Mouse (Mus musculus) ZHBTc4 (cell line): ENCODE measurements at regions not wholly inside any gene's neighbourhood (a gene's known extent, or its start where the extent isn't known, plus 50 kb on each side); places are given as distances from the start of the nearest gene placed in this dataset.
A peak's percentile ranks its signal among the peaks of the same experiment; 100 is the strongest.
"Not testable (repeated sequence)": the region's sequence is repeated elsewhere in the genome, so short reads cannot be mapped to it uniquely, and the experiment has no call there.

Experiments used
- DNase-seq: peaks from one replicate; pipeline ENCODE4 v3.0.0-alpha.2; 2011; ENCODE audit warnings: low read depth, low spot score

DNA sequence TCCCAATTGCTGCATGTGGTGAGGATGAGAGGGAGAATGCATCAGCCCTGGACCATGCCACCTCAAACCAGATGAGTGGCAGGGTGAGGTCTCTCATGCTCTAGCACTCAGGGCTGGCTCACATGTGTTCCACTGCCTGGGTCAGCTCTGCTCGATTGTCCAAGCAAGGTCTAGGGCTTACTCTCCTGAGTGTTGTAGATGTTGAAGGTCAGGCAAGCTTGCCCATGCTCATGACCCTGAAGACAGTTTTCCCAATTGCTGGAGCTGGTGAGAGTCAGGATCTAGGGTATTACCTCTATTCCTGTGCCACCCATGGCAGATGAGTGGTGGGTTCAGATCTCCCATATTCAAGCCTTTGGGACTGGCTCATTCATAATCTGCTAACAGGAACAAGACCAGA lies 121.2 kb upstream of the Slitrk1 start:
- no peak for DNase-seq

DNA sequence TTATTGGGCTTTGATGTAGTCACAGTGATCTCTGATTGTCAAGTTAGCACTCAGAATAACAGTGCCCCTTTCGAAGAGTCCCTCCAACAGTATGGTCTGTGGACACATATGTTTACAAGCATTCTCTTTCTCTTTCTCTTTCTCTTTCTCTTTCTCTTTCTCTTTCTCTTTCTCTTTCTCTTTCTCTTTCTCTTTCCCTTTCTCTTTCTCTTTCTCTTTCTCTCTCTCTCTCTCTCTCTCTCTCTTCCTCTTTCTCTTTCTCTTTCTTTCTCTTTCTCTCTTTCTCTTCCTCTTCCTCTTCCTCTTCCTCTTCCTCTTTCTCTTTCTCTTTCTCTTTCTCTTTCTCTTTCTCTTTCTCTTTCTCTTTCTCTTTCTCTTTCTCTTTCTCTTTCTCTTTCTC lies 81.0 kb upstream of the Slitrk1 start:
- DNase-seq = not testable (repeated sequence)

GRCm38 (mm10) chr14:108976873-108977272 lies 62.9 kb upstream of the Slitrk1 start:
- no peak for DNase-seq

DNA sequence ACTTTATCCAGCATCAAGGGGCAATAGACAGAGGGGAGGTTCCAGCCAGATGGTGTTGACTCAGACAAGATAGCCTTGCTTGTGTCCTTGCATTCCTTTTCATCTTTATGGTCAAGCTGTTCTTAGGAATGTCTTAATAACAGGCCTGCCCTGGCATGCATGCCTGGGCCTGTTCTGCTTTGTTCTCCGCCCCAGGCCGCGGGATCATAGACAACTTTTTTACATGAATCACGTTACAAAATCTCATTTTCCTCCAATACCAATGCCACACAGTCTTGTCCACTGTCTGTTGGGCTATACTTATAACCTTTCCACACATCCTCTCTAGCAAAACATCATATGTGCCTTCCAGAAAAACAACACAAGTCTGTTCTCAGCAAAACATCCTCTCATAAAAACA lies 60.1 kb upstream of the Slitrk1 start:
- DNase-seq = peak; percentile 7
